Mouse (Mus musculus): Measurements from ENCODE around the gene Kcnk1. TPM values are rescaled to one million over a fixed set of nuclear protein-coding genes. Genes with fewer than 3 reads are reported as not detected.
A peak's percentile ranks its signal among the peaks of the same experiment; 100 is the strongest.

Gene Kcnk1
- polyA plus RNA-seq (2015; fragmentation: Nextera tagmentation; extraction: Ambion mirVana): 19.8 and 22.2 TPM in 2 replicates

DNA sequence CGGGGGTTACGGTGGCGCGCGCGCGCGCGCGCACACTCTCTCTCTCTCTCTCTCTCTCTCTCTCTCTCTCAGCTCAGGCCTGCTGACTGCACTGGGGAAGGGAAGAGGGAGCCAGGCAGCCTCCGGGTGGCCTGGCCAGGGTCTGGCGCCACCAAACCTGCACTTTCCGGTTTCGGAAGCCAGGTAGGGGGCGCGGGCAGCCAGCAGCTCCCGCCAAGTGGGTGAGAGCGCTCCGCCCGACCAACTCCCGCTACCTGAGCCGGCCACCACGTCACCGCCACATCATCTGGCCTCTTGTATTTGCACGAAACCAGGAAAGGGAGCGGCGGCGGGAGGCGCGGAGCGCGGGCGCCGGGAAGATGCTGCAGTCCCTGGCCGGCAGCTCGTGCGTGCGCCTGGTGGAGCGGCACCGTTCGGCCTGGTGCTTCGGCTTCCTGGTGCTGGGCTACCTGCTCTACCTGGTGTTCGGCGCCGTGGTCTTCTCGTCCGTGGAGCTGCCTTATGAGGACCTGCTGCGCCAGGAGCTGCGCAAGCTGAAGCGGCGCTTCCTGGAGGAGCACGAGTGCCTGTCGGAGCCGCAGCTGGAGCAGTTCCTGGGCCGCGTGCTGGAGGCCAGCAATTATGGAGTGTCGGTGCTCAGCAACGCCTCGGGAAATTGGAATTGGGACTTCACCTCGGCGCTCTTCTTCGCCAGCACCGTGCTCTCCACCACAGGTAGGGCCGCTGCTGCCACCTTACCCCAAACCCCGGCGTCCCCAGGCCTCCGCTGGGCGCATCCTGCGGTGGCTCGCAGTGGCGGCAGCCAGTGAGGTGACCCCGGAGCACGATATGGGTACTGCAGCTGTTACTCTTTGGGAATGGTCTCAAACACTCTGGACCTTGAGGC lies at the start of gene Kcnk1:
Kcnk1 (plus strand) TSS at position 70 of the 886 bp plus-strand sequence.
- Histone ChIP-seq H3K4me3 (peak within 1 kb of the TSS; percentile 56), H3K9ac (peak within 1 kb of the TSS; percentile 72), H3K27ac (peak within 1 kb of the TSS; percentile 51), H3K4me1 (peaks cover 43% of the 10 kb centered on the region), H3K27me3 (peaks cover 54% of the 10 kb centered on the region), H3K9me3 (no peaks in the 10 kb centered on the region), H3K4me2 (peak within 1 kb of the TSS; percentile 91), H3K36me3 (no peaks in the 10 kb centered on the region)
- WGBS: under 1% methylated on average over 73 of the region's 73 CpGs
- peak; percentile 75 for ATAC-seq (ENCODE audit: insufficient number of reproducible peaks, insufficient read depth, low FRiP score, low TSS enrichment, low read depth)

DNA sequence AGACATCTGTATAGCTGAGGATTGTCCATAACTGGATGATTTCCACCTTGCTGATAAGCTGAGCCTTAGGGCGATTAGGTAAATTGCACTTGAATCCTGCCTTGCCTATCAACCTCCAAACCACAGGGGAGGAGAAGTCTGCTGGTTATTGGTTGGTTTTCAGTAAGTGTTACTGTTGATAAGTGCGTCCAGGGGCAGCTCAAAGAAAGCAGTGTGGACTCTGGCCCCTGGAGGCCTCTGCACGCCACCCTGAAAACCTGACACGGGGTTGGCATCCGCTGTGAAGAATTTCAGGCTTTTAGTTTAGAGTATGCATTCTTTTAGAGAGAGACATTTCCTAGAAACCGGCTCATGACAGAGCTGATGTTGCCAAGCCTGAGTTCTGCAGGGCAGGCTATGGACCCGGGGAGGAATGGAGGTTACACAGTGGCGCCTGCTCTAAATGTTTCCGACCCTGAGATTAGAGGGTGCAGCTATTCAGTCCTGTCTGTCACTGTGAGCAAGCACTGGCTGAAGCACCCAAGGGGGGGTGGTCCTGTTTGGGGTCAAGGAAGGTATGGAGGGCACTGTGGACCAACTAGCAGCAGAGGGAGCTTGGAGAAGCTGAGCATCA lies 46.2 kb upstream of the Kcnk1 start:
- H3K4me3 ChIP-seq: no peak overlapping the region

DNA sequence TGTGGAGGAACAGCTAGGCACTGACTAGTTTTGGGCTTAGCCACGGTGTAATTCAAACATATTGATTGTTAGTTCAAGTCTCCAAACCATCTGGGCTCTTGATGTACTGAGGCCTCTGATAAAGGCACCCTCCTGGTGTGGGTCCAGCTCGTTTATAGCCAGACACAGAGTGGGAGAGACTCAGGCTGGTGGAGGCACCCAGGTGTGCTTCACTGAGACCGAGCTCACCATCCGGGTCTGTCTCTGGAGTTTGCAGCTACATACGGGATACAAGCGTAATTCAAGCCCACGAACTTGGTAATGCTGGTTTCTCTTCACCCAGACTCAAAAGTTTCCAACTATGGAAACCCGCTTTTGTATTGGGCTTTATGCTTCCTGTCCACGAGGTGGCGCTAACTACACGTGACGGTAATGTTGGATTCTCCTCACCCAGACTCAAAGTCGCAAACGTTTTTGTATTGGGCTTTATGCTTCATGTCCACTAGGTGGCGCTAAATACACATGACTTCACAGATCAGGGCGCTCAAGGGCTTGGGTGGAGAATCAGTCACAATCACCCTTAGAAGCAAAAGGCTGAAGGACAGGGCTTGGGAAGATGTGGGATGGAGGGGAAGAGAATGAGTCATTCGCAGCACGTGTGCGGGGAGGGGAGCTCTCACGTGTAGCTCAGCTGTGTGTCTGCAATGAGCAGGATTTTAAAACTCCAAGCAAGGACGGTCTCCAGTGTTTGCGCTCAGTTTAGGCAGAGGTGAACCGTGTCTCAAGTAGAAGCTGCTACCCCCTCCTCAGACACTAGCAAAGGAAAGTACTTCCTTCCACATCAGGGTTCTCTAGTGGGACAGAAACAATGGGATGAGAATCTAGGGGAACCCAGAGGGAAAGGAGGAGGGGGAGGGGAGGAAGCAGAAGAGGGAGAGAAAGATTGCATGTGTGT lies 44.7 kb upstream of the Kcnk1 start:
- Histone ChIP-seq H3K36me3 (no peaks in the 10 kb centered on the region), H3K4me1 (no peaks in the 10 kb centered on the region), H3K27ac (no peak overlapping the region), H3K4me2 (no peak overlapping the region), H3K4me3 (no peak overlapping the region), H3K9me3 (no peaks in the 10 kb centered on the region), H3K9ac (no peak overlapping the region), H3K27me3 (peaks cover 7% of the 10 kb centered on the region; the same call in 1 of the 2 replicates)
- ATAC-seq (ENCODE audit: insufficient number of reproducible peaks, insufficient read depth, low FRiP score, low TSS enrichment, low read depth): peak; percentile 45; the same call in 1 of the 2 replicates
- 22% methylated on average over 23 of the region's 23 CpGs for whole genome bisulfite sequencing

More for the DNA sequence above, 46.2 kb upstream of the Kcnk1 start:
- H3K4me1 ChIP-seq: no peaks in the 10 kb centered on the region
- peaks cover 7% of the 10 kb centered on the region; the same call in 1 of the 2 replicates for H3K27me3 ChIP-seq
- WGBS: 78% methylated on average over 9 of the region's 9 CpGs
- H3K27ac ChIP-seq: no peak overlapping the region
- H3K36me3 ChIP-seq: no peaks in the 10 kb centered on the region
- no peaks in the 10 kb centered on the region for H3K9me3 ChIP-seq
- no peak overlapping the region for H3K9ac ChIP-seq
- no peak for ATAC-seq (ENCODE audit: insufficient number of reproducible peaks, insufficient read depth, low FRiP score, low TSS enrichment, low read depth)
- H3K4me2 ChIP-seq: no peak overlapping the region

DNA sequence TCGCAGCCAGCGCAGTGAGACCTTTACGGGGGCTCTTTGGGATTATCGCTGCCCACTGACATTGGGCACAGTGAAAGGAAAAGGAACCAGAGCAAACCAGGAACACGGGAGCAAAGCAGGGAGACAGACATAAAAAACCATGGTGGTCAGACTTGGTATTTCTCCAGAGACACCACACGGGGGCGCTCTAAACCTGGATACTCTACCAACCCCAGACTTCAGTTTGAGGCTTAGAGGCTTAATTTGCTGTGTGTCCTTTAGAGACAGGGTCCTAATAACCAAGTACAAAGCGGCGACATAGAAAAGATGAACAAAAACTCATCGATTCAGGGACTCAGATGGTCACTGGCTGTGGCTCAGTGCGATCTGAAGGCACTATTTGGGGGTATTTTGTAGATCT lies 39.3 kb upstream of the Kcnk1 start:
- Histone ChIP-seq H3K27me3 (peaks cover 10% of the 10 kb centered on the region; the same call in 1 of the 2 replicates), H3K4me3 (no peak overlapping the region), H3K9ac (no peak overlapping the region), H3K4me2 (peak overlapping the region; percentile 31), H3K4me1 (no peaks in the 10 kb centered on the region), H3K9me3 (peaks cover 5% of the 10 kb centered on the region; the same call in 1 of the 2 replicates), H3K36me3 (no peaks in the 10 kb centered on the region), H3K27ac (no peak overlapping the region)
- no peak for ATAC-seq (ENCODE audit: insufficient number of reproducible peaks, insufficient read depth, low FRiP score, low TSS enrichment, low read depth)
- 13% methylated on average over 11 of the region's 11 CpGs for WGBS

DNA sequence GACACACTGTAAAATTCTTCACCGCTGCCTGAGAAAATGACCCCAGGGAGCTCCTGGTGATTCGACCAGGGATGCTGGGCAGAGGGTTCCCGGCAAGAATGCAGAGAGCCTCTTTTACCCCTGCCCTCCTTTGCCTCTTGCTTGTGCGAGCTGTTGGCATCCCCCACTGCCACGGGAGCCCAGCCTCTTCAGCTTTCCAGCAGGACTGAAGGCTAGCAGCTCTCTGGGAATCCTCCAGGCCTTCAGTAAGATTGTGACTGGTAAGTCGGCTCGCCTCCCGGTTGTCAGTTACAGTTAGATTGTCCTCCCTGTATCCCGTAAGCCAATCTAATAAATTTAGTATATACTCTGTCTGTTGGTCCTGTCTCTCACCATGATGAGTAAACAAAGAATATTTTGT lies 38.2 kb upstream of the Kcnk1 start:
- ATAC-seq (ENCODE audit: insufficient number of reproducible peaks, insufficient read depth, low FRiP score, low TSS enrichment, low read depth): no peak
- no peak overlapping the region for H3K4me3 ChIP-seq
- no peak overlapping the region for H3K4me2 ChIP-seq
- 0 out of 2 replicates have a peak, but pooled peaks cover 5% of the 10 kb centered on the region for H3K27me3 ChIP-seq
- H3K9me3 ChIP-seq: peaks cover 13% of the 10 kb centered on the region; the same call in 1 of the 2 replicates
- WGBS: 76% methylated on average over 9 of the region's 9 CpGs
- H3K36me3 ChIP-seq: no peaks in the 10 kb centered on the region
- H3K9ac ChIP-seq: no peak overlapping the region
- no peaks in the 10 kb centered on the region for H3K4me1 ChIP-seq
- H3K27ac ChIP-seq: no peak overlapping the region

DNA sequence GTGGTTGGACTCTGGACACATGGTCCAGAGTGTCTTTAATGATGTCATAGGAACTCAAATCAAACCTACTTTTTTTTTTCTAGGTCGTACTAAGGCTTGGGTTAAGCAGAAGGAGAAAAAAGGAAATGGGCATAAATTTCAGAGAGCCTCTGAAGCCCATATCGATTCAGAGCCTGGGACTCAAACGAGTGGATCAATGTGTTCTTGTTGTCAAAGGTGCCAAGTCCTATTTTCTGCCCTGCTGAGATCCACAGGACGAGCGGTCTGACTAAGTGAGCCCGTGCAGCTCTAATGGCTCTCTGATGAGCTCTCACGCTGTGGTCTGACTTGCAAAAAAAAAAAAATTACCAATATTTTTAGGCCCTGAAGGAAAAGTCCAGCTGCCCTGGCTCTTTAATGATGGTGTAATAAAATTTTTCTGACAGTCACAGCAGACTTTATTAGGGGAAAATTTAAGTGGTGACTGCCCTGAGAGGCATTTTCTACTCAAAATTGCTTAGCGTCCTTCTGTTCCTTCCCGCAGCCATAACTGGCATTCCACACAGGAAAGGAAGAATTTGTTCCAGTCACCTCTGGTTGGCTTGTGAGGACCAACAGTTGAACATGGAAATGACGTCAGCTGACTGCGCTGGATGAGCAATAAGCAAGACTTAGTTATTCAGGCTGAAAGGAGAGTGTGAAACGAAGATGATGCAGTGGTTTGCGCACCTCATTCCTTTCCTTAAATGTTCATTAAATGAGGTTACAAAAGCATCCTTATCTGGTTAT lies 37.6 kb upstream of the Kcnk1 start:
- Histone ChIP-seq H3K9me3 (peaks cover 13% of the 10 kb centered on the region; the same call in 1 of the 2 replicates), H3K4me3 (no peak overlapping the region), H3K27ac (no peak overlapping the region), H3K27me3 (0 out of 2 replicates have a peak, but pooled peaks cover 9% of the 10 kb centered on the region), H3K4me1 (no peaks in the 10 kb centered on the region), H3K9ac (no peak overlapping the region), H3K36me3 (no peaks in the 10 kb centered on the region), H3K4me2 (no peak overlapping the region)
- WGBS: 67% methylated on average over 13 of the region's 13 CpGs
- ATAC-seq (ENCODE audit: insufficient number of reproducible peaks, insufficient read depth, low FRiP score, low TSS enrichment, low read depth): no peak

DNA sequence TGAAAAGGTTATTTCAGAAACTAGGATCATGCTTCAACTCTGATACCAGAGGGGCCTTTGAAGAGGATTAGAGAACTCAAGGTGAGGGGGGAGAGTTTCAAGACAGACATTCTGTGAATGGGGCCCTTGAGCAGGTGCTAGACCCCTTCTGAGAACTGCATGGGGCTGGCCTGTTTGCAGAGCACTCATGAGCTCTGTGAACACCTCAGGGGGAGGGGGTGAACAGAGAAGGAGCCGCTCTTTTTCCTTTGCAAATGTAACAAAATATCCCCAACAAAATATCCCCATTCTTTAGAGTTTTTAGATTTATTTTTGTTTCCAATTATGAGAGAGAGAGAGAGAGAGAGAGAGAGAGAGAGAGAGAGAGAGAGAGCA lies 37.0 kb upstream of the Kcnk1 start:
- no peak overlapping the region for H3K4me2 ChIP-seq
- H3K27me3 ChIP-seq: 0 out of 2 replicates have a peak, but pooled peaks cover 12% of the 10 kb centered on the region
- no peak for ATAC-seq (ENCODE audit: insufficient number of reproducible peaks, insufficient read depth, low FRiP score, low TSS enrichment, low read depth)
- H3K4me1 ChIP-seq: no peaks in the 10 kb centered on the region
- no peak overlapping the region for H3K4me3 ChIP-seq
- H3K9ac ChIP-seq: no peak overlapping the region
- WGBS: 37% methylated on average over 1 of the region's 1 CpGs
- peaks cover 13% of the 10 kb centered on the region; the same call in 1 of the 2 replicates for H3K9me3 ChIP-seq
- no peaks in the 10 kb centered on the region for H3K36me3 ChIP-seq
- no peak overlapping the region for H3K27ac ChIP-seq

DNA sequence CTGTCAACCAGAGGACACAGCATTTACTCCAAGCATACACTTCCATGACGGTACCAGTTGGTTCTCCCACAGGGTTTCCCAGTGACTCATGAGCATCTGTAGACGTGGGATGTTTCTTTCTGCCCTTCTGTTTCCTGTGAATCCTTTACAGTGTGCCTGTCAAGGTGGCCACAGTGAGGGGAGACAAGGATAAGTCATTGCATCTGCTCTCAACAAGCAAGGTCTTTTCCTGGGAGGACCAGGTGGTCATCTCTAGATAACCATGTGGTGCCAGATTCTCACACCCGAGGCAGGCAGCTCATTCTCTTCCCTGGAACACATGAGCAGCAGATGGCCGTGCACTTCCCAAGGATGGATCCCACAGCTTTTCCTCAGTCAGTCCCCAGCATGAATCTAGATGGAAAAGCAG lies 35.6 kb upstream of the Kcnk1 start:
- Histone ChIP-seq H3K4me3 (no peak overlapping the region), H3K36me3 (no peaks in the 10 kb centered on the region), H3K9ac (no peak overlapping the region), H3K4me2 (no peak overlapping the region), H3K9me3 (peaks cover 13% of the 10 kb centered on the region; the same call in 1 of the 2 replicates), H3K4me1 (peaks cover 5% of the 10 kb centered on the region), H3K27ac (no peak overlapping the region), H3K27me3 (peaks cover 23% of the 10 kb centered on the region)
- no peak for ATAC-seq (ENCODE audit: insufficient number of reproducible peaks, insufficient read depth, low FRiP score, low TSS enrichment, low read depth)
- WGBS: 54% methylated on average over 4 of the region's 4 CpGs

DNA sequence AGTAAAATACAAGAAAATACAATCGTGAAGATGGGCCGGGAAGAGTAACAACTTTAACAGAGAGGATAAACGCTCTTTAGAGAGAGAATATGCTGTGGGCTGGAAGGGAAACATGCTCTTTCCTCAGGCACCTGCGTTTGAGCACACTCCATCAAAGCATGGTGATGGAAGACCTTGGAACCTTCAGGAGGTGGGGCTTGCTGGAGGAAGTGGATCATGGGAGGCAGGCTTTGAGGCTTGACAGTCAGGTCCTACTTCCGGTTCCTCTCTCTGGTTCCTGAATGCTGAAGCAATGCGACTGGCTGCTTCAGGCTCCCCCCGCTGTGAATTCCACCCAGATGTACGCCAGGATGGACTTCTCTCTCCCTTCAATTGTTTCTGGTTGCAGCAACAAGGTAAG lies 34.9 kb upstream of the Kcnk1 start:
- Histone ChIP-seq H3K9ac (no peak overlapping the region), H3K9me3 (peaks cover 13% of the 10 kb centered on the region; the same call in 1 of the 2 replicates), H3K36me3 (no peaks in the 10 kb centered on the region), H3K4me1 (peaks cover 5% of the 10 kb centered on the region), H3K27me3 (peaks cover 29% of the 10 kb centered on the region), H3K4me3 (no peak overlapping the region), H3K4me2 (no peak overlapping the region), H3K27ac (no peak overlapping the region)
- ATAC-seq (ENCODE audit: insufficient number of reproducible peaks, insufficient read depth, low FRiP score, low TSS enrichment, low read depth): no peak
- WGBS: 82% methylated on average over 8 of the region's 8 CpGs

DNA sequence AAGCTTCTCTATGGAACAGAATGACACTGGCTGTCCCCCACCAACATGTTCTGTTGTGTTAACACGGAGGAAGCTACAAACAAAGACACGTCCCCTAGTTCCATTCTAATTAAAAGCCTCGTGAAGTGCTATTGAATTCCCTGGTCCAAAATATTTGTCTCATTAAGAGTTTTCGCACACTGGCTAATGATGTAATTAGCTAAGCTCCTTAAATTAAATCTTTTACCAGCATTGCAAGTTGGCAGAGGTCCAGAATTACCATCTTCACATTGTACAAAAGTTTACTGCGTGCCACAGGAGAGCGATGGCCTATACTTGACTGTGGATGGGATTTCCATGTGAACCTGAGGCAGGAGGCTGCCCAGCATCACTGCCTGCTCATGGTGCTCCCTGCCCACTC lies 33.2 kb upstream of the Kcnk1 start:
- peaks cover 31% of the 10 kb centered on the region for H3K27me3 ChIP-seq
- WGBS: 86% methylated on average over 6 of the region's 6 CpGs

More for the DNA sequence above, 33.2 kb upstream of the Kcnk1 start:
- H3K4me3 ChIP-seq: no peak overlapping the region
- H3K9me3 ChIP-seq: peaks cover 13% of the 10 kb centered on the region; the same call in 1 of the 2 replicates
- H3K4me2 ChIP-seq: no peak overlapping the region
- no peak overlapping the region for H3K9ac ChIP-seq
- H3K27ac ChIP-seq: no peak overlapping the region
- ATAC-seq (ENCODE audit: insufficient number of reproducible peaks, insufficient read depth, low FRiP score, low TSS enrichment, low read depth): no peak
- no peaks in the 10 kb centered on the region for H3K36me3 ChIP-seq
- H3K4me1 ChIP-seq: peaks cover 5% of the 10 kb centered on the region

All from embryonic facial prominence, embryonic 13.5 days (tissue).